ENCODE assay signal across 8 mouse cellular contexts in genomic region chr19:38395701-38396632, GRCm38 (mm10). TPM values are rescaled to one million over a fixed set of nuclear protein-coding genes. Genes with fewer than 3 reads are reported as not detected.
DNase-seq lines count a peak whose midpoint lies in the region; ATAC-seq and TF ChIP-seq lines count a peak whose summit lies in the region.

Gene Slc35g1 (plus strand): TSS chr19:38395980.

- in situ Hi-C loops in Patski (cut with MboI; ENCODE audit: low pct_unique_long_range_greater_than_20kb) = no loop called here

- intact Hi-C loops in heart, postnatal 25 days (cut with DNase I) = no loop called here

- no peak for DNase-seq in Patski (ENCODE audit: low read depth, low spot score)
- DNase-seq in cerebellum, adult 11-12 months = peak; percentile 63
- peak; percentile 80 for DNase-seq in forebrain, embryonic 14.5 days (ENCODE audit: low spot score)
- DNase-seq in heart, postnatal 25 days (ENCODE audit: low spot score) = peak; percentile 6
- peak; percentile 46 to 50 for DNase-seq in layer of hippocampus, postnatal 36 days
- DNase-seq in lung, postnatal 25 days (ENCODE audit: low spot score) = peak; percentile 20
- DNase-seq in right cerebral cortex, adult 18-20 months = peak; percentile 69
- DNase-seq in urinary bladder, adult 2 months (ENCODE audit: low spot score) = peak; percentile 55

- no peaks in the 10 kb centered on the region for H3K9me3 ChIP-seq in forebrain, embryonic 14.5 days (replicated peaks; ENCODE audit: control insufficient read depth, low read length)

- peak within 1 kb of the TSS; percentile 67 for H3K4me3 ChIP-seq in forebrain, embryonic 14.5 days (ENCODE audit: low read depth, low read length)

- H3K4me1 ChIP-seq in forebrain, embryonic 14.5 days (ENCODE audit: control insufficient read depth, insufficient read depth, low read length) = 0 out of 2 replicates have a peak, but pooled peaks cover 4% of the 10 kb centered on the region

- no peak within 1 kb of the TSS for H3K27ac ChIP-seq in forebrain, embryonic 14.5 days (ENCODE audit: low read depth, low read length)

- H3K36me3 ChIP-seq in forebrain, embryonic 14.5 days (ENCODE audit: control insufficient read depth, insufficient read depth, low read length) = no peaks in the 10 kb centered on the region

- H3K27me3 ChIP-seq in Patski = peaks cover 3% of the 10 kb centered on the region
- no peaks in the 10 kb centered on the region for H3K27me3 ChIP-seq in forebrain, embryonic 14.5 days (replicated peaks; ENCODE audit: control insufficient read depth, insufficient read depth, low read length)

- CTCF ChIA-PET in Patski (lab: Charles Lee) = interaction anchor here (0.7 to 1.9 kb wide), 5 partner anchors 17 to 67 kb away, joined by 3 to 5 read pairs (median 3); no protein-coding TSS in a partner anchor

- under 1% methylated on average over 75 of the region's 90 CpGs for WGBS in forebrain, embryonic 14.5 days

- ATAC-seq in Patski = peak; percentile 89
- ATAC-seq in forebrain, embryonic 14.5 days = peak; percentile 94

- no peak for TF ChIP-seq CTCF in Patski (IDR thresholded peaks at IDR 0.05)

- peak within 1 kb of the TSS; percentile 80 for H3K9ac ChIP-seq in forebrain, embryonic 14.5 days (ENCODE audit: low read length)

- POLR2A ChIA-PET in Patski (lab: Charles Lee) = interaction anchor here (0.7 to 1.4 kb wide), 2 partner anchors 11 to 32 kb away, joined by 4 to 5 read pairs; no protein-coding TSS in a partner anchor

- H3K4me2 ChIP-seq in forebrain, embryonic 14.5 days (ENCODE audit: low read length) = peak within 1 kb of the TSS; percentile 80

RNA-seq across cellular contexts. Expression of gene Slc35g1, which starts in this region (rescaled TPM):
- 19.2 TPM for polyA plus RNA-seq in Patski (2021)
- polyA plus RNA-seq in forebrain, embryonic 14.5 days (2014; fragmentation: Nextera tagmentation; extraction: Ambion mirVana) = 1.1 and 1.4 TPM in 2 replicates
- total RNA-seq in heart, postnatal 25 days (2021) = 1 to 10 TPM; 1.7 to 1.8 TPM
- total RNA-seq in layer of hippocampus, postnatal 36 days (2021) = 1 to 10 TPM; 2.7 to 3.6 TPM
- 36.8 and 60.7 TPM in 2 replicates for polyA plus RNA-seq in urinary bladder, adult 2 months (2012; rRNA removed)
